Mouse (Mus musculus) gastrocnemius, postnatal 36 days (tissue): ENCODE results near the gene Ttc12. TPM values are rescaled to one million over a fixed set of nuclear protein-coding genes. Genes with fewer than 3 reads are reported as not detected.
A peak's percentile ranks its signal among the peaks of the same experiment; 100 is the strongest.

ENCODE experiments used
- DNase-seq, 2 experiments: peaks; one replicate each; pipeline ENCODE4 v3.0.0; 2022
- intact Hi-C: fragments of 180-260 bp; cut with DNase I; formaldehyde crosslinking; loops from one replicate; pipeline ENCODE4 v1.15.1; 2025
- total RNA-seq, 2 experiments: library from RNA; stranded (reverse); gene quantifications; 2 replicates each; pipeline ENCODE4 v1.2.3; 2021

Gene Ttc12
- total RNA-seq, 2 experiments from 2014 or later, result 0.86 to 0.87 TPM

- intact Hi-C loops, result loop anchor here (2.0 kb wide), 1 partner anchor 679 kb away; no protein-coding TSS in a partner anchor
These were observed 8.1 kb upstream of the Ttc12 start for GRCm38 (mm10) chr9:49493979-49494649.

GRCm38 (mm10) chr9:49490609-49491008, 4.6 kb upstream of the Ttc12 start:
- DNase-seq, result no peak
- intact Hi-C loops, result no loop called here

More at GRCm38 (mm10) chr9:49493979-49494649, 8.1 kb upstream of the Ttc12 start:
- peak; percentile 30 to 50 for DNase-seq

GRCm38 (mm10) chr9:49488912-49489895, 3.2 kb upstream of the Ttc12 start:
- peak; percentile 71 to 79 for DNase-seq

GRCm38 (mm10) chr9:49488258-49488657, 2.2 kb upstream of the Ttc12 start:
- intact Hi-C loops, result loop anchor here (1.0 kb wide), 1 partner anchor 242 kb away; no protein-coding TSS in a partner anchor
- no peak for DNase-seq

More at GRCm38 (mm10) chr9:49488912-49489895, 3.2 kb upstream of the Ttc12 start:
- intact Hi-C loops, result loop anchor here (1.0 kb wide), 2 partner anchors 243 to 408 kb away; partner anchors contain the start of gene Tmprss5

GRCm38 (mm10) chr9:49487657-49487943, 1.6 kb upstream of the Ttc12 start:
- no peak for DNase-seq
- intact Hi-C loops, result no loop called here

GRCm38 (mm10) chr9:49486805-49487656, 1.0 kb upstream of the Ttc12 start:
- intact Hi-C loops, result no loop called here
- no peak for DNase-seq

GRCm38 (mm10) chr9:49485250-49485891, 654 bp downstream of the Ttc12 start:
- DNase-seq, result no peak
- intact Hi-C loops, result no loop called here

- intact Hi-C loops, result no loop called here
- DNase-seq, result no peak
These were observed 2.7 kb downstream of the Ttc12 start for GRCm38 (mm10) chr9:49483316-49483715.

GRCm38 (mm10) chr9:49472126-49472525, 13.9 kb downstream of the Ttc12 start:
- intact Hi-C loops, result no loop called here
- no peak for DNase-seq

GRCm38 (mm10) chr9:49470946-49471345, 15.1 kb downstream of the Ttc12 start:
- intact Hi-C loops, result no loop called here

GRCm38 (mm10) chr9:49470006-49470405, 16.0 kb downstream of the Ttc12 start:
- DNase-seq, result no peak
- intact Hi-C loops, result no loop called here

More at GRCm38 (mm10) chr9:49470946-49471345, 15.1 kb downstream of the Ttc12 start:
- DNase-seq, result no peak

- intact Hi-C loops, result no loop called here
- DNase-seq, result no peak
These were observed 29.9 kb downstream of the Ttc12 start for GRCm38 (mm10) chr9:49456136-49456535.

- intact Hi-C loops, result no loop called here
- no peak for DNase-seq
These were observed 33.6 kb downstream of the Ttc12 start for GRCm38 (mm10) chr9:49452396-49452795.

GRCm38 (mm10) chr9:49450491-49450890, 35.5 kb downstream of the Ttc12 start:
- intact Hi-C loops, result no loop called here
- no peak for DNase-seq

- DNase-seq, result no peak
- intact Hi-C loops, result no loop called here
These were observed 43.4 kb downstream of the Ttc12 start for GRCm38 (mm10) chr9:49442621-49443020.

- no peak for DNase-seq
- intact Hi-C loops, result no loop called here
These were observed 58.5 kb downstream of the Ttc12 start for GRCm38 (mm10) chr9:49427478-49427877.

GRCm38 (mm10) chr9:49426921-49427320, 59.1 kb downstream of the Ttc12 start, which contains the start of gene Ankk1:
TSS of gene Ankk1 (minus strand) at chr9:49427021.
- intact Hi-C loops, result no loop called here
- no peak for DNase-seq

- DNase-seq, result no peak
- intact Hi-C loops, result no loop called here
These were observed 60.4 kb downstream of the Ttc12 start for GRCm38 (mm10) chr9:49425585-49425984.

- no peak for DNase-seq
- intact Hi-C loops, result no loop called here
These were observed 62.2 kb downstream of the Ttc12 start for GRCm38 (mm10) chr9:49423866-49424265.

- intact Hi-C loops, result no loop called here
- DNase-seq, result no peak
These were observed 75.4 kb downstream of the Ttc12 start for GRCm38 (mm10) chr9:49410621-49411020.
